Mouse (Mus musculus): ENCODE results near the gene Trf. TPM values are rescaled to one million over a fixed set of nuclear protein-coding genes. Genes with fewer than 3 reads are reported as not detected.

Trf gene
- polyA plus RNA-seq, 1 experiment from 2014 or later = 18.7 TPM

Other genes starting within 250 kb of the Trf start
- 0.31 and 0.54 TPM in 2 replicates for gene Slco2a1, start 241.7 kb downstream of the Trf start, polyA plus RNA-seq (2014; fragmentation: Nextera tagmentation; extraction: Ambion mirVana)
- gene Rab6b, start 118.7 kb downstream of the Trf start, polyA plus RNA-seq (2014; fragmentation: Nextera tagmentation; extraction: Ambion mirVana) = 16.5 and 16.7 TPM in 2 replicates
- 61.5 and 62.6 TPM in 2 replicates for gene Srprb, start 28.3 kb downstream of the Trf start, polyA plus RNA-seq (2014; fragmentation: Nextera tagmentation; extraction: Ambion mirVana)
- gene Gm20425, start 137 bp downstream of the Trf start, polyA plus RNA-seq (2014; fragmentation: Nextera tagmentation; extraction: Ambion mirVana) = 1.5 and 4.6 TPM in 2 replicates
- 2.3 and 2.7 TPM in 2 replicates for gene 1300017J02Rik, start 74.6 kb upstream of the Trf start, polyA plus RNA-seq (2014; fragmentation: Nextera tagmentation; extraction: Ambion mirVana)
- gene Topbp1, start 74.8 kb upstream of the Trf start, polyA plus RNA-seq (2014; fragmentation: Nextera tagmentation; extraction: Ambion mirVana) = 79.7 and 84.2 TPM in 2 replicates
- gene Cdv3, start 135.4 kb upstream of the Trf start, polyA plus RNA-seq (2014; fragmentation: Nextera tagmentation; extraction: Ambion mirVana) = 139 and 144 TPM in 2 replicates
- gene Bfsp2, start 250.0 kb upstream of the Trf start, polyA plus RNA-seq (2014; fragmentation: Nextera tagmentation; extraction: Ambion mirVana) = 1.7 and 2.6 TPM in 2 replicates